Mouse (Mus musculus): ENCODE results near the gene Fars2. TPM values are rescaled to one million over a fixed set of nuclear protein-coding genes. Genes with fewer than 3 reads are reported as not detected.
A peak's percentile ranks its signal among the peaks of the same experiment; 100 is the strongest.

Gene Fars2
- polyA plus RNA-seq, 1 experiment from 2014 or later: 33.0 TPM

GRCm38 (mm10) chr13:36530852-36531251 is 413.6 kb downstream of the Fars2 start:
- Histone ChIP-seq H3K27me3 (ENCODE audit: control insufficient read depth, insufficient read depth, low read length) (no peaks in the 10 kb centered on the region), H3K9ac (replicated peaks; ENCODE audit: low read length) (no peak overlapping the region), H3K36me3 (ENCODE audit: control insufficient read depth, insufficient read depth, low read length) (no peaks in the 10 kb centered on the region), H3K4me1 (ENCODE audit: control insufficient read depth, insufficient read depth, low read length) (peaks cover 6% of the 10 kb centered on the region; the same call in 1 of the 2 replicates), H3K4me2 (ENCODE audit: low read length) (no peak overlapping the region), H3K4me3 (replicated peaks; ENCODE audit: low read depth, low read length) (no peak overlapping the region), H3K9me3 (ENCODE audit: control insufficient read depth, low read length) (no peaks in the 10 kb centered on the region), H3K27ac (replicated peaks; ENCODE audit: low read depth, low read length) (no peak overlapping the region)
- ATAC-seq (ENCODE audit: low FRiP score, low TSS enrichment) (no peak), DNase-seq (no peak)
- WGBS: 94% methylated on average over 1 of the region's 1 CpGs

- no peak overlapping the region for H3K4me2 ChIP-seq (ENCODE audit: low read length)
- WGBS: 76% methylated on average over 3 of the region's 3 CpGs
- H3K27ac ChIP-seq (replicated peaks; ENCODE audit: low read depth, low read length): no peak overlapping the region
- no peak overlapping the region for H3K4me3 ChIP-seq (replicated peaks; ENCODE audit: low read depth, low read length)
- H3K9me3 ChIP-seq (ENCODE audit: control insufficient read depth, low read length): no peaks in the 10 kb centered on the region
- peaks cover 1% of the 10 kb centered on the region; the same call in 1 of the 2 replicates for H3K4me1 ChIP-seq (ENCODE audit: control insufficient read depth, insufficient read depth, low read length)
- H3K36me3 ChIP-seq (ENCODE audit: control insufficient read depth, insufficient read depth, low read length): no peaks in the 10 kb centered on the region
- ATAC-seq (ENCODE audit: low FRiP score, low TSS enrichment) (no peak), DNase-seq (no peak)
- no peaks in the 10 kb centered on the region for H3K27me3 ChIP-seq (ENCODE audit: control insufficient read depth, insufficient read depth, low read length)
- no peak overlapping the region for H3K9ac ChIP-seq (replicated peaks; ENCODE audit: low read length)
These were observed 414.7 kb downstream of the Fars2 start for GRCm38 (mm10) chr13:36531893-36532292.

- Histone ChIP-seq H3K27ac (replicated peaks; ENCODE audit: low read depth, low read length) (no peak overlapping the region), H3K9ac (replicated peaks; ENCODE audit: low read length) (no peak overlapping the region), H3K27me3 (ENCODE audit: control insufficient read depth, insufficient read depth, low read length) (no peaks in the 10 kb centered on the region), H3K4me2 (ENCODE audit: low read length) (no peak overlapping the region), H3K36me3 (ENCODE audit: control insufficient read depth, insufficient read depth, low read length) (no peaks in the 10 kb centered on the region), H3K4me1 (ENCODE audit: control insufficient read depth, insufficient read depth, low read length) (peaks cover 6% of the 10 kb centered on the region), H3K9me3 (ENCODE audit: control insufficient read depth, low read length) (no peaks in the 10 kb centered on the region), H3K4me3 (replicated peaks; ENCODE audit: low read depth, low read length) (no peak overlapping the region)
- 92% methylated on average over 5 of the region's 5 CpGs for WGBS
- no peak for ATAC-seq (ENCODE audit: low FRiP score, low TSS enrichment)
- no peak for DNase-seq
These were observed 415.9 kb downstream of the Fars2 start for GRCm38 (mm10) chr13:36533071-36533470.

- 79% methylated on average over 7 of the region's 7 CpGs for WGBS
- ATAC-seq (ENCODE audit: low FRiP score, low TSS enrichment) (no peak), DNase-seq (no peak)
- no peaks in the 10 kb centered on the region for H3K9me3 ChIP-seq (ENCODE audit: control insufficient read depth, low read length)
- H3K27ac ChIP-seq (replicated peaks; ENCODE audit: low read depth, low read length): no peak overlapping the region
- H3K27me3 ChIP-seq (ENCODE audit: control insufficient read depth, insufficient read depth, low read length): no peaks in the 10 kb centered on the region
- no peak overlapping the region for H3K4me2 ChIP-seq (ENCODE audit: low read length)
- H3K36me3 ChIP-seq (ENCODE audit: control insufficient read depth, insufficient read depth, low read length): no peaks in the 10 kb centered on the region
- H3K9ac ChIP-seq (replicated peaks; ENCODE audit: low read length): no peak overlapping the region
- H3K4me1 ChIP-seq (ENCODE audit: control insufficient read depth, insufficient read depth, low read length): peaks cover 10% of the 10 kb centered on the region
- H3K4me3 ChIP-seq (replicated peaks; ENCODE audit: low read depth, low read length): no peak overlapping the region
These were observed 416.3 kb downstream of the Fars2 start for GRCm38 (mm10) chr13:36533518-36533917.

GRCm38 (mm10) chr13:36533966-36534540 is 416.8 kb downstream of the Fars2 start:
- no peaks in the 10 kb centered on the region for H3K27me3 ChIP-seq (ENCODE audit: control insufficient read depth, insufficient read depth, low read length)
- H3K9me3 ChIP-seq (ENCODE audit: control insufficient read depth, low read length): no peaks in the 10 kb centered on the region
- no peak for DNase-seq
- ATAC-seq (ENCODE audit: low FRiP score, low TSS enrichment): no peak
- WGBS: 75% methylated on average over 8 of the region's 8 CpGs
- H3K4me3 ChIP-seq (replicated peaks; ENCODE audit: low read depth, low read length): no peak overlapping the region
- no peaks in the 10 kb centered on the region for H3K36me3 ChIP-seq (ENCODE audit: control insufficient read depth, insufficient read depth, low read length)
- no peak overlapping the region for H3K4me2 ChIP-seq (ENCODE audit: low read length)
- no peak overlapping the region for H3K27ac ChIP-seq (replicated peaks; ENCODE audit: low read depth, low read length)
- H3K9ac ChIP-seq (replicated peaks; ENCODE audit: low read length): no peak overlapping the region
- H3K4me1 ChIP-seq (ENCODE audit: control insufficient read depth, insufficient read depth, low read length): peaks cover 10% of the 10 kb centered on the region

- H3K4me3 ChIP-seq (replicated peaks; ENCODE audit: low read depth, low read length): no peak overlapping the region
- ATAC-seq (ENCODE audit: low FRiP score, low TSS enrichment): no peak
These were observed 420.4 kb downstream of the Fars2 start for GRCm38 (mm10) chr13:36537580-36537979.

GRCm38 (mm10) chr13:36538385-36538784 is 421.2 kb downstream of the Fars2 start:
- H3K4me2 ChIP-seq (ENCODE audit: low read length): no peak overlapping the region
- ATAC-seq (ENCODE audit: low FRiP score, low TSS enrichment) (peak; percentile 49; the same call in 1 of the 2 replicates), DNase-seq (peak; percentile 47)
- H3K27ac ChIP-seq (replicated peaks; ENCODE audit: low read depth, low read length): peak overlapping the region; percentile 63
- no peak overlapping the region for H3K4me3 ChIP-seq (replicated peaks; ENCODE audit: low read depth, low read length)
- no peak overlapping the region for H3K9ac ChIP-seq (replicated peaks; ENCODE audit: low read length)
- 0 out of 2 replicates have a peak, but pooled peaks cover 1% of the 10 kb centered on the region for H3K9me3 ChIP-seq (ENCODE audit: control insufficient read depth, low read length)
- WGBS: 29% methylated on average over 2 of the region's 2 CpGs
- no peaks in the 10 kb centered on the region for H3K36me3 ChIP-seq (ENCODE audit: control insufficient read depth, insufficient read depth, low read length)
- H3K27me3 ChIP-seq (ENCODE audit: control insufficient read depth, insufficient read depth, low read length): no peaks in the 10 kb centered on the region
- H3K4me1 ChIP-seq (ENCODE audit: control insufficient read depth, insufficient read depth, low read length): peaks cover 20% of the 10 kb centered on the region

More at GRCm38 (mm10) chr13:36537580-36537979, 420.4 kb downstream of the Fars2 start:
- Histone ChIP-seq H3K36me3 (ENCODE audit: control insufficient read depth, insufficient read depth, low read length) (no peaks in the 10 kb centered on the region), H3K27me3 (ENCODE audit: control insufficient read depth, insufficient read depth, low read length) (no peaks in the 10 kb centered on the region), H3K4me1 (ENCODE audit: control insufficient read depth, insufficient read depth, low read length) (peaks cover 20% of the 10 kb centered on the region), H3K4me2 (ENCODE audit: low read length) (no peak overlapping the region), H3K9me3 (ENCODE audit: control insufficient read depth, low read length) (no peaks in the 10 kb centered on the region), H3K9ac (replicated peaks; ENCODE audit: low read length) (no peak overlapping the region), H3K27ac (replicated peaks; ENCODE audit: low read depth, low read length) (peak overlapping the region; percentile 53)
- no peak for DNase-seq
- WGBS: 79% methylated on average over 3 of the region's 3 CpGs

- Histone ChIP-seq H3K27ac (replicated peaks; ENCODE audit: low read depth, low read length) (0 out of 2 replicates have a peak overlapping the region, but pooled peaks have one; percentile 14), H3K4me1 (ENCODE audit: control insufficient read depth, insufficient read depth, low read length) (peaks cover 20% of the 10 kb centered on the region), H3K9ac (replicated peaks; ENCODE audit: low read length) (no peak overlapping the region), H3K9me3 (ENCODE audit: control insufficient read depth, low read length) (0 out of 2 replicates have a peak, but pooled peaks cover 4% of the 10 kb centered on the region), H3K4me2 (ENCODE audit: low read length) (no peak overlapping the region), H3K27me3 (ENCODE audit: control insufficient read depth, insufficient read depth, low read length) (no peaks in the 10 kb centered on the region), H3K36me3 (ENCODE audit: control insufficient read depth, insufficient read depth, low read length) (no peaks in the 10 kb centered on the region), H3K4me3 (replicated peaks; ENCODE audit: low read depth, low read length) (no peak overlapping the region)
- no peak for DNase-seq
- ATAC-seq (ENCODE audit: low FRiP score, low TSS enrichment): no peak
- WGBS: 44% methylated on average over 10 of the region's 10 CpGs
These were observed 423.0 kb downstream of the Fars2 start for GRCm38 (mm10) chr13:36540231-36540630.

- 89% methylated on average over 2 of the region's 2 CpGs for WGBS
- no peak for ATAC-seq (ENCODE audit: low FRiP score, low TSS enrichment)
- no peak for DNase-seq
- Histone ChIP-seq H3K4me3 (replicated peaks; ENCODE audit: low read depth, low read length) (no peak overlapping the region), H3K27me3 (ENCODE audit: control insufficient read depth, insufficient read depth, low read length) (no peaks in the 10 kb centered on the region), H3K9me3 (ENCODE audit: control insufficient read depth, low read length) (0 out of 2 replicates have a peak, but pooled peaks cover 4% of the 10 kb centered on the region), H3K36me3 (ENCODE audit: control insufficient read depth, insufficient read depth, low read length) (no peaks in the 10 kb centered on the region), H3K4me1 (ENCODE audit: control insufficient read depth, insufficient read depth, low read length) (peaks cover 20% of the 10 kb centered on the region), H3K27ac (replicated peaks; ENCODE audit: low read depth, low read length) (no peak overlapping the region), H3K9ac (replicated peaks; ENCODE audit: low read length) (no peak overlapping the region), H3K4me2 (ENCODE audit: low read length) (no peak overlapping the region)
These were observed 424.1 kb downstream of the Fars2 start for GRCm38 (mm10) chr13:36541287-36541780.
